Mouse (Mus musculus): ENCODE measurements around the gene Npl. TPM values are rescaled to one million over a fixed set of nuclear protein-coding genes. Genes with fewer than 3 reads are reported as not detected.
"Not testable (repeated sequence)": the region's sequence is repeated elsewhere in the genome, so short reads cannot be mapped to it uniquely, and the experiment has no call there.

Gene Npl
- polyA plus RNA-seq, 1 experiment from 2014 or later, result 7.1 TPM

- H3K4me2 ChIP-seq, result no peak overlapping the region
- ATAC-seq (ENCODE audit: insufficient read depth), result peak; percentile 71
- no peaks in the 10 kb centered on the region for H3K9me3 ChIP-seq (replicated peaks)
- H3K4me1 ChIP-seq (replicated peaks), result no peaks in the 10 kb centered on the region
- H3K27me3 ChIP-seq, result no peaks in the 10 kb centered on the region
- 31% methylated on average over 7 of the region's 7 CpGs for WGBS (ENCODE audit: insufficient replicate concordance)
- no peak overlapping the region for H3K4me3 ChIP-seq (replicated peaks)
- no peak overlapping the region for H3K27ac ChIP-seq (replicated peaks)
- H3K36me3 ChIP-seq (replicated peaks), result no peaks in the 10 kb centered on the region
- no peak overlapping the region for H3K9ac ChIP-seq
Measured at GRCm38 (mm10) chr1:153542726-153543320, 7.0 kb downstream of the Npl start.

- WGBS (ENCODE audit: insufficient replicate concordance), result 61% methylated on average over 3 of the region's 3 CpGs
- no peak overlapping the region for H3K27ac ChIP-seq (replicated peaks)
- no peak overlapping the region for H3K4me2 ChIP-seq
- ATAC-seq (ENCODE audit: insufficient read depth), result no peak
- no peak overlapping the region for H3K9ac ChIP-seq
- H3K9me3 ChIP-seq (replicated peaks), result no peaks in the 10 kb centered on the region
- no peaks in the 10 kb centered on the region for H3K4me1 ChIP-seq (replicated peaks)
- no peak overlapping the region for H3K4me3 ChIP-seq (replicated peaks)
- H3K36me3 ChIP-seq (replicated peaks), result no peaks in the 10 kb centered on the region
- no peaks in the 10 kb centered on the region for H3K27me3 ChIP-seq
Measured at GRCm38 (mm10) chr1:153540753-153541152, 9.1 kb downstream of the Npl start.

- no peak for ATAC-seq (ENCODE audit: insufficient read depth)
- Histone ChIP-seq H3K9ac (no peak overlapping the region), H3K4me2 (no peak overlapping the region)
Measured at GRCm38 (mm10) chr1:153539739-153540333, 10.0 kb downstream of the Npl start.

GRCm38 (mm10) chr1:153535611-153536010 is 14.2 kb downstream of the Npl start:
- Histone ChIP-seq H3K9ac (no peak overlapping the region), H3K27ac (replicated peaks) (no peak overlapping the region), H3K27me3 (no peaks in the 10 kb centered on the region), H3K4me2 (no peak overlapping the region), H3K9me3 (replicated peaks) (no peaks in the 10 kb centered on the region), H3K4me1 (replicated peaks) (peaks cover 5% of the 10 kb centered on the region), H3K4me3 (replicated peaks) (no peak overlapping the region), H3K36me3 (replicated peaks) (no peaks in the 10 kb centered on the region)
- WGBS (ENCODE audit: insufficient replicate concordance), result 69% methylated on average over 9 of the region's 9 CpGs
- ATAC-seq (ENCODE audit: insufficient read depth), result no peak

More at GRCm38 (mm10) chr1:153539739-153540333, 10.0 kb downstream of the Npl start:
- no peaks in the 10 kb centered on the region for H3K4me1 ChIP-seq (replicated peaks)
- WGBS (ENCODE audit: insufficient replicate concordance), result 77% methylated on average over 9 of the region's 9 CpGs
- no peaks in the 10 kb centered on the region for H3K36me3 ChIP-seq (replicated peaks)
- no peak overlapping the region for H3K27ac ChIP-seq (replicated peaks)
- H3K9me3 ChIP-seq (replicated peaks), result no peaks in the 10 kb centered on the region
- H3K27me3 ChIP-seq, result no peaks in the 10 kb centered on the region
- H3K4me3 ChIP-seq (replicated peaks), result no peak overlapping the region

- not testable (repeated sequence) for H3K27ac ChIP-seq (replicated peaks)
Measured at GRCm38 (mm10) chr1:153532896-153533295, 16.9 kb downstream of the Npl start.

GRCm38 (mm10) chr1:153532234-153532841 is 17.5 kb downstream of the Npl start:
- no peak overlapping the region for H3K27ac ChIP-seq (replicated peaks)
- no peak overlapping the region for H3K9ac ChIP-seq
- no peaks in the 10 kb centered on the region for H3K9me3 ChIP-seq (replicated peaks)
- H3K27me3 ChIP-seq, result no peaks in the 10 kb centered on the region
- peaks cover 5% of the 10 kb centered on the region for H3K4me1 ChIP-seq (replicated peaks)
- no peaks in the 10 kb centered on the region for H3K36me3 ChIP-seq (replicated peaks)
- H3K4me3 ChIP-seq (replicated peaks), result 0 out of 2 replicates have a peak overlapping the region, but pooled peaks have one; percentile 16
- 15% methylated on average over 12 of the region's 12 CpGs for WGBS (ENCODE audit: insufficient replicate concordance)
- H3K4me2 ChIP-seq, result peak overlapping the region; percentile 47
- ATAC-seq (ENCODE audit: insufficient read depth), result no peak

More at GRCm38 (mm10) chr1:153532896-153533295, 16.9 kb downstream of the Npl start:
- not testable (repeated sequence) for H3K4me2 ChIP-seq; H3K36me3 ChIP-seq (replicated peaks); H3K4me3 ChIP-seq (replicated peaks); H3K4me1 ChIP-seq (replicated peaks); H3K9ac ChIP-seq; H3K27me3 ChIP-seq; H3K9me3 ChIP-seq (replicated peaks); ATAC-seq (ENCODE audit: insufficient read depth)
- 56% methylated on average over 3 of the region's 3 CpGs for WGBS (ENCODE audit: insufficient replicate concordance)

GRCm38 (mm10) chr1:153531677-153532233 is 18.1 kb downstream of the Npl start:
- Histone ChIP-seq H3K9me3 (replicated peaks) (no peaks in the 10 kb centered on the region), H3K4me2 (peak overlapping the region; percentile 47; the same call in 1 of the 2 replicates), H3K4me3 (replicated peaks) (no peak overlapping the region), H3K9ac (no peak overlapping the region), H3K27ac (replicated peaks) (no peak overlapping the region), H3K36me3 (replicated peaks) (no peaks in the 10 kb centered on the region), H3K27me3 (no peaks in the 10 kb centered on the region), H3K4me1 (replicated peaks) (peaks cover 5% of the 10 kb centered on the region)
- no peak for ATAC-seq (ENCODE audit: insufficient read depth)
- WGBS (ENCODE audit: insufficient replicate concordance), result 28% methylated on average over 9 of the region's 9 CpGs

- no peak for ATAC-seq (ENCODE audit: insufficient read depth)
- H3K4me3 ChIP-seq (replicated peaks), result no peak overlapping the region
- H3K4me1 ChIP-seq (replicated peaks), result no peaks in the 10 kb centered on the region
- H3K9me3 ChIP-seq (replicated peaks), result no peaks in the 10 kb centered on the region
- H3K27me3 ChIP-seq, result no peaks in the 10 kb centered on the region
- no peaks in the 10 kb centered on the region for H3K36me3 ChIP-seq (replicated peaks)
- H3K9ac ChIP-seq, result no peak overlapping the region
- no peak overlapping the region for H3K27ac ChIP-seq (replicated peaks)
- H3K4me2 ChIP-seq, result no peak overlapping the region
- 42% methylated on average over 3 of the region's 3 CpGs for WGBS (ENCODE audit: insufficient replicate concordance)
Measured at GRCm38 (mm10) chr1:153522116-153522515, 27.7 kb downstream of the Npl start.

- Histone ChIP-seq H3K4me1 (replicated peaks) (no peaks in the 10 kb centered on the region), H3K4me3 (replicated peaks) (no peak overlapping the region), H3K9me3 (replicated peaks) (no peaks in the 10 kb centered on the region), H3K27ac (replicated peaks) (no peak overlapping the region), H3K4me2 (no peak overlapping the region), H3K27me3 (no peaks in the 10 kb centered on the region), H3K9ac (no peak overlapping the region), H3K36me3 (replicated peaks) (no peaks in the 10 kb centered on the region)
- WGBS (ENCODE audit: insufficient replicate concordance), result 66% methylated on average over 12 of the region's 12 CpGs
- ATAC-seq (ENCODE audit: insufficient read depth), result no peak
Measured at GRCm38 (mm10) chr1:153515368-153515767, 34.5 kb downstream of the Npl start.

- Histone ChIP-seq H3K4me3 (replicated peaks) (no peak overlapping the region), H3K9me3 (replicated peaks) (no peaks in the 10 kb centered on the region), H3K36me3 (replicated peaks) (no peaks in the 10 kb centered on the region), H3K4me2 (no peak overlapping the region), H3K9ac (no peak overlapping the region), H3K4me1 (replicated peaks) (no peaks in the 10 kb centered on the region), H3K27me3 (no peaks in the 10 kb centered on the region), H3K27ac (replicated peaks) (no peak overlapping the region)
- no peak for ATAC-seq (ENCODE audit: insufficient read depth)
- WGBS (ENCODE audit: insufficient replicate concordance), result 51% methylated on average over 2 of the region's 2 CpGs
Measured at GRCm38 (mm10) chr1:153510330-153511009, 39.4 kb downstream of the Npl start.

GRCm38 (mm10) chr1:153509569-153509968 is 40.3 kb downstream of the Npl start:
- H3K27ac ChIP-seq (replicated peaks); H3K9ac ChIP-seq; H3K36me3 ChIP-seq (replicated peaks); H3K27me3 ChIP-seq; H3K9me3 ChIP-seq (replicated peaks); H3K4me1 ChIP-seq (replicated peaks); ATAC-seq (ENCODE audit: insufficient read depth); H3K4me3 ChIP-seq (replicated peaks); H3K4me2 ChIP-seq: not testable (repeated sequence)
- WGBS (ENCODE audit: insufficient replicate concordance), result 65% methylated on average over 8 of the region's 8 CpGs
